Mouse (Mus musculus): Measurements from ENCODE around the gene Sdc4.

Gene Sdc4

GRCm38 (mm10) chr2:164396911-164397310, 46.8 kb downstream of the Sdc4 start:
- DNase-seq: no peak

GRCm38 (mm10) chr2:164396076-164396475, 47.6 kb downstream of the Sdc4 start:
- DNase-seq: no peak

- no peak for DNase-seq
These were observed 50.6 kb downstream of the Sdc4 start for GRCm38 (mm10) chr2:164393126-164393525.

- peak; percentile 91 for DNase-seq
These were observed 54.2 kb downstream of the Sdc4 start for GRCm38 (mm10) chr2:164389499-164389898.

GRCm38 (mm10) chr2:164389020-164389419, 54.7 kb downstream of the Sdc4 start, which contains the start of gene Slpi:
Gene Slpi, minus strand, starts transcription at chr2:164389095.
- peak; percentile 51 for DNase-seq

GRCm38 (mm10) chr2:164386953-164387352, 56.7 kb downstream of the Sdc4 start:
- peak; percentile 62 for DNase-seq

GRCm38 (mm10) chr2:164385927-164386763, 57.5 kb downstream of the Sdc4 start:
- DNase-seq: no peak

- no peak for DNase-seq
These were observed 59.9 kb downstream of the Sdc4 start for GRCm38 (mm10) chr2:164383656-164384399.

- DNase-seq: no peak
These were observed 60.7 kb downstream of the Sdc4 start for GRCm38 (mm10) chr2:164382971-164383370.

- no peak for DNase-seq
These were observed 62.0 kb downstream of the Sdc4 start for GRCm38 (mm10) chr2:164381726-164382125.

GRCm38 (mm10) chr2:164377478-164378426, 65.9 kb downstream of the Sdc4 start:
- DNase-seq: no peak

Data from right cerebral cortex, postnatal 14 days (tissue).